Mouse (Mus musculus) ES-CJ7 (cell line): ENCODE data around the gene Aim2.

ENCODE experiments used
- DNase-seq: peaks from one replicate; pipeline ENCODE4 v3.0.0; 2011; ENCODE audit warnings: low read depth, low spot score

The Aim2 gene

GRCm38 (mm10) chr1:173345112-173345511 lies 5.6 kb upstream of the Aim2 start:
- no peak for DNase-seq

- DNase-seq, result peak; percentile 84
These were observed 2.2 kb upstream of the Aim2 start for GRCm38 (mm10) chr1:173348527-173348926.

- DNase-seq, result peak; percentile 40
These were observed 1.5 kb upstream of the Aim2 start for GRCm38 (mm10) chr1:173349192-173349591.

GRCm38 (mm10) chr1:173349946-173350345 lies 733 bp upstream of the Aim2 start:
- DNase-seq, result peak; percentile 90

GRCm38 (mm10) chr1:173355107-173355846 lies 4.6 kb downstream of the Aim2 start:
- DNase-seq, result no peak

- DNase-seq, result peak; percentile 17
These were observed 6.0 kb downstream of the Aim2 start for GRCm38 (mm10) chr1:173356699-173357098.

- no peak for DNase-seq
These were observed 7.1 kb downstream of the Aim2 start for GRCm38 (mm10) chr1:173357799-173358198.

GRCm38 (mm10) chr1:173359590-173360290 lies 9.1 kb downstream of the Aim2 start:
- DNase-seq, result no peak

GRCm38 (mm10) chr1:173361651-173362050 lies 11.0 kb downstream of the Aim2 start:
- DNase-seq, result peak; percentile 85

- no peak for DNase-seq
These were observed 12.8 kb downstream of the Aim2 start for GRCm38 (mm10) chr1:173363436-173363835.

- DNase-seq, result no peak
These were observed 13.6 kb downstream of the Aim2 start for GRCm38 (mm10) chr1:173364125-173364800.

- peak; percentile 34 for DNase-seq
These were observed 15.3 kb downstream of the Aim2 start for GRCm38 (mm10) chr1:173365970-173366409.

GRCm38 (mm10) chr1:173366701-173367355 lies 16.1 kb downstream of the Aim2 start:
- DNase-seq, result peak; percentile 33

GRCm38 (mm10) chr1:173367356-173368046 lies 16.8 kb downstream of the Aim2 start, which contains the start of gene Cadm3:
Cadm3 (minus strand) TSS chr1:173367695.
- peak; percentile 18 for DNase-seq

GRCm38 (mm10) chr1:173369611-173370010 lies 18.9 kb downstream of the Aim2 start:
- no peak for DNase-seq

- DNase-seq, result no peak
These were observed 19.8 kb downstream of the Aim2 start for GRCm38 (mm10) chr1:173370456-173370855.

GRCm38 (mm10) chr1:173371586-173371985 lies 20.9 kb downstream of the Aim2 start:
- no peak for DNase-seq

GRCm38 (mm10) chr1:173374020-173374419 lies 23.3 kb downstream of the Aim2 start:
- DNase-seq, result no peak

GRCm38 (mm10) chr1:173377380-173378112 lies 26.9 kb downstream of the Aim2 start:
- peak; percentile 62 for DNase-seq

- DNase-seq, result no peak
These were observed 30.8 kb downstream of the Aim2 start for GRCm38 (mm10) chr1:173381436-173381835.
